Mouse (Mus musculus) olfactory bulb, adult 2 months (tissue): Measurements from ENCODE around the gene Camta1.

Experiments
- CTCF ChIP-seq: fragments of 200-500 bp; IDR thresholded peaks from 2 replicates; pipeline ENCODE4 v1.5.1; 2012; ENCODE audit warnings: low read depth, mild to moderate bottlenecking, low read length, moderate library complexity; ENCODE audit not compliant: insufficient read depth
- POLR2A ChIP-seq: fragments of 200-500 bp; IDR thresholded peaks from 2 replicates; pipeline ENCODE4 v1.6.1; 2012; ENCODE audit warnings: mild to moderate bottlenecking, low read depth, low read length, moderate library complexity; ENCODE audit not compliant: insufficient read depth

- peak; percentile 16; the same call in 1 of the 2 replicates for TF ChIP-seq CTCF
- no peak for TF ChIP-seq POLR2A
These were observed 645.0 kb downstream of the Camta1 start for GRCm38 (mm10) chr4:151216553-151217292.
